In the genomic region with DNA sequence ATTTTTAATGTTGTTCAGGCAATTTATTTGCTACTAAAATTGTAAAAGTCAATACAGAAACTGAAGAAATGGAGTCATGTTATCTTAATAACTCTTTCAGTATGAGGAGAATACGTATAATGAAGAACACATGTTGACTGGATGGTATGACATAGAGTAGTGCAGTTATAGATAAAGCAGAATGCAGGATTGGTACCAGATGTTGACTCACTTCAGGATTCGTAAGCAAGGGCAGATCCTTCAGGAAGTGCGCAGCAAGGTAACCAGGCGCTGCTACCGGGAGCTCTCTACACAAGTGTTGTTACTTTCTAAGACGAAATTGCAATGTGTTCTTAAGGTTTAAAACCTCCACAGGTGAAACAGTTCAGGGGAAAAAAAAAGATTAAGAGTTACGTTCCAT, we compare ENCODE assay signal across 21 mouse cellular contexts.
DNase-seq lines count a peak whose midpoint lies in the region; ATAC-seq lines count a peak whose summit lies in the region.
"Had no signal": no experiment of that assay in that cellular context is flagged by ENCODE, and none has a peak within 500 bp of the region (broad histone marks: within the 10 kb centered on the region; RNA-seq: fewer than 3 reads in every experiment).

No protein-coding gene starts in this region.

- H3K4me2 ChIP-seq in embryonic facial prominence, embryonic 14.5 days (ENCODE audit: low read depth, low read length) = no peak overlapping the region
- H3K4me2 ChIP-seq: embryonic facial prominence, embryonic 13.5 days; forebrain, embryonic 13.5 days; heart, embryonic 11.5 days; heart, embryonic 15.5 days; hindbrain, embryonic 13.5 days; intestine, embryonic 15.5 days had no signal

- ATAC-seq in embryonic facial prominence, embryonic 14.5 days (ENCODE audit: low read depth) = no peak
- ATAC-seq: forebrain, embryonic 13.5 days; hindbrain, postnatal 0 days; intestine, embryonic 15.5 days had no signal

- H3K9me3 ChIP-seq in embryonic facial prominence, embryonic 14.5 days (ENCODE audit: control insufficient read depth, low read length) = no peaks in the 10 kb centered on the region
- H3K9me3 ChIP-seq: embryonic facial prominence, embryonic 13.5 days; forebrain, embryonic 13.5 days; G1E; heart, embryonic 15.5 days; hindbrain, embryonic 13.5 days; intestine, embryonic 15.5 days had no signal

- no peak overlapping the region for H3K4me3 ChIP-seq in embryonic facial prominence, embryonic 14.5 days (ENCODE audit: low read depth, low read length)
- H3K4me3 ChIP-seq: embryonic facial prominence, embryonic 13.5 days; forebrain, embryonic 13.5 days; heart, adult 2 months; heart, embryonic 15.5 days; hindbrain, embryonic 13.5 days; intestine, embryonic 15.5 days had no signal

- WGBS in embryonic facial prominence, embryonic 14.5 days = 46% methylated on average over 7 of the region's 7 CpGs

- no peaks in the 10 kb centered on the region for H3K27me3 ChIP-seq in embryonic facial prominence, embryonic 14.5 days (replicated peaks; ENCODE audit: control insufficient read depth, insufficient read depth, low read length)
- H3K27me3 ChIP-seq: embryonic facial prominence, embryonic 13.5 days; forebrain, embryonic 13.5 days; heart, embryonic 15.5 days; hindbrain, embryonic 13.5 days; intestine, embryonic 15.5 days had no signal

- peak; percentile 34 for DNase-seq in embryo, embryonic 10.5 days (ENCODE audit: low spot score)
- DNase-seq in embryo, embryonic 11 days = peak; percentile 59
- peak; percentile 61 for DNase-seq in embryonic facial prominence, embryonic 14.5 days (ENCODE audit: low spot score)
- DNase-seq in mesoderm, embryonic 11.5 days (ENCODE audit: low read depth, low spot score) = peak; percentile 30
- DNase-seq in frontal cortex, postnatal 36 days (ENCODE audit: low spot score in 2 of 2) = no peak
- no peak for DNase-seq in thymus, postnatal 36 days
- DNase-seq: adrenal gland, adult 8-10 months; adrenal gland, postnatal 36 days; cerebellum, adult 2 months; cerebellum, postnatal 10 days; gastrocnemius, postnatal 14 days; heart, adult 2 months; heart, postnatal 14 days had no signal

- no peak overlapping the region for H3K9ac ChIP-seq in embryonic facial prominence, embryonic 14.5 days (ENCODE audit: low read depth, low read length)
- H3K9ac ChIP-seq: embryonic facial prominence, embryonic 13.5 days; forebrain, embryonic 13.5 days; heart, embryonic 15.5 days; hindbrain, embryonic 13.5 days; intestine, embryonic 15.5 days had no signal

- H3K4me1 ChIP-seq in embryonic facial prominence, embryonic 14.5 days (ENCODE audit: control insufficient read depth, insufficient read depth, low read length) = no peaks in the 10 kb centered on the region
- H3K4me1 ChIP-seq: forebrain, embryonic 13.5 days; heart, embryonic 15.5 days; hindbrain, embryonic 13.5 days; intestine, embryonic 15.5 days had no signal

- H3K36me3 ChIP-seq in embryonic facial prominence, embryonic 14.5 days (ENCODE audit: control insufficient read depth, insufficient read depth, low read length) = no peaks in the 10 kb centered on the region
- H3K36me3 ChIP-seq: embryonic facial prominence, embryonic 13.5 days; G1E; heart, embryonic 15.5 days; hindbrain, embryonic 13.5 days; intestine, embryonic 15.5 days had no signal

- H3K27ac ChIP-seq in embryonic facial prominence, embryonic 14.5 days (replicated peaks; ENCODE audit: low read depth, low read length) = no peak overlapping the region
- H3K27ac ChIP-seq: embryonic facial prominence, embryonic 13.5 days; forebrain, embryonic 13.5 days; heart, adult 2 months; heart, embryonic 15.5 days; hindbrain, embryonic 13.5 days; hindbrain, postnatal 0 days; intestine, embryonic 15.5 days had no signal

Comparison
In these comparisons a context has a peak if more than half of its experiments do, and no peak if none do; other contexts are left out.
1. DNase-seq: peak in embryo, embryonic 10.5 days (single experiment), embryo, embryonic 11 days (single experiment), embryonic facial prominence, embryonic 14.5 days (single experiment) and mesoderm, embryonic 11.5 days (single experiment); none in frontal cortex, postnatal 36 days (0 of 2) and thymus, postnatal 36 days (0 of 2).